Mouse (Mus musculus): ENCODE results near the gene Fam71e1.

DNA sequence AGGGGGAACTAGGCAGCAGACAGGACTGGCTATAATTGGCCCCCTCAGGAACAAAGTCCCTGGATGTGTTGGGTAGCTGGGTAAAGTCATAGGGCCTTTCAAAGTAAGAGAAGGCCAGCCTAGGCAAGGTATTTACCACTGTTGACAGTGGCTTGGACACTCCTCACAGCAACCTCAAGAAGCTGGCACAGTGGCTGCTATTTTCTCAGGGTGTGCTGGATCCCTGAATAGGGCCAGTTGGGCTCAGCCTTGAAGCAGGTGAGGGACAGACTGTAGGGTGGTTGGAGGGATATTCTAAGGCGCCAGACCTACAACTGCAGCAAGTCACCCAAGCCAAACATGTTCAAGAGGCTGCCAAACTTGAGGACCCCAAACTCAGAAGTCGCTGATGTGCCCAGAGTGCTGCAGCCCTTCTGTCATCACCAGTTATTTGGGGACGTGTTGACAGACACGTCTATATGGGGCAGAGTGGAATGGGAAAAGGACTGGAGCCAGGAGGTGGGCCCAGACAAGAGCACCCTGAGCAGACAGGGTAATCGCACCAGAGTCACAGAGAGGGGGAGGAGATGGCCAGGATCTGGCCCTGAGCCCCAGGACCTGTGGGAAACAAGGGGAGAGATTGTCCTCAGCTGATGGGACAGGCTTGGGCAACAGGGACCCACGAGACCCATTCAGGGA, 24.4 kb upstream of the Fam71e1 start:
- no peak for TF ChIP-seq EP300 (IDR thresholded peaks at IDR 0.05; ENCODE audit: low read depth)
- no peak for TF ChIP-seq CTCF (IDR thresholded peaks at IDR 0.05; ENCODE audit: low read depth)
